Mouse (Mus musculus): ENCODE data around the gene Npr2. TPM values are rescaled to one million over a fixed set of nuclear protein-coding genes. Genes with fewer than 3 reads are reported as not detected.

Npr2 gene
- polyA plus RNA-seq, 1 experiment: 65.6 TPM

DNA sequence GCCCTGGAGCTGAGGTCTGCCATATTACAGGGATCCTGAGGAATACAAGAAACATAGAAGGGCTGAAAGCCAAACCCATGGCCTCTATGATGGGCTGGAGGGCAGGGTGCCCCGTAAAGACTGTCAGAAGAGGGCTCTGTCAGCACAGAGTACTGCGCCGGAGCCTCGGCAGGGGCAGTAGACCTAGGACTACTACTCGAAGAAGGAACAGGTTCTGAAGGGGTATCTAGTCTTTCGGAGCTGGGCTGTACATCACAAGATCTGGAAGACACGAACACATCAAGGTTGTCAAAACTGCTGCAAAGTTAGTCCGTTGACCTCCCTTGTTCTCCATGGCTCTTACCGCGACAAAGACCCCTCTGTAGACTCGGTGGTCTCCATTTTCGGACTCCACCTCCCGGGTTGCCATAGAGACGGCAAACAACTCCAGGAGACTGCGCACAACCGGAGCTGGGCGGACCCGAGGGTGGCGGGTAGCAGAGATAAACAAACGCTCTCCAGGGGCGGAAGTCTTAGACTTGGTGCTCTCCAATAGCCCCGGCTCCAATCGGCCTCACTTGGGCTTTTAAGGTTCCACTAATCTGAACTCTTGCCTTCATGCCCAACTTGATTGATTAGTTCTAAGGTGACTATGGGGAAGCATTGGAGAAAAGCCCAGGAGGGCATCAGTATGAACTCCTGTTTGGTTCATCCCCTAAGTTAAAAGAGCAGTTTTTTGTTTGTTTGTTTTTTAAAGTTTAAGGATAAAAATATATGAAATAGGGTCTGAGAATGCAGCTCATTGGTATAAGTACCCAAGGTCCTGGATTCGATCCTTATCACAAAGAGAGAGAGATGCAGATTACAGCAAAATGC lies 21.7 kb downstream of the Npr2 start, which contains the start of gene Spag8:
Gene Spag8 (minus strand): TSS at position 434 of the 855 bp plus-strand sequence.
- TF ChIP-seq CTCF (IDR thresholded peaks at IDR 0.05; ENCODE audit: borderline replicate concordance, extremely low read depth, insufficient read depth, insufficient read length) (0 out of 2 replicates have a peak, but pooled peaks have one; percentile 4), POLR2A (IDR thresholded peaks at IDR 0.05; ENCODE audit: borderline replicate concordance, extremely low read depth, insufficient read depth, insufficient read length, poor library complexity, severe bottlenecking) (no peak)
- peak; percentile 71 for DNase-seq (ENCODE audit: low read depth)

GRCm38 (mm10) chr4:43655656-43656338 lies 24.1 kb downstream of the Npr2 start:
- DNase-seq (ENCODE audit: low read depth): no peak
- no peak for TF ChIP-seq POLR2A (IDR thresholded peaks at IDR 0.05; ENCODE audit: borderline replicate concordance, extremely low read depth, insufficient read depth, insufficient read length, poor library complexity, severe bottlenecking)
- TF ChIP-seq CTCF (IDR thresholded peaks at IDR 0.05; ENCODE audit: borderline replicate concordance, extremely low read depth, insufficient read depth, insufficient read length): no peak

- peak; percentile 99 for DNase-seq (ENCODE audit: low read depth)
- TF ChIP-seq CTCF (IDR thresholded peaks at IDR 0.05; ENCODE audit: borderline replicate concordance, extremely low read depth, insufficient read depth, insufficient read length) (0 out of 2 replicates have a peak, but pooled peaks have one; percentile 4), POLR2A (IDR thresholded peaks at IDR 0.05; ENCODE audit: borderline replicate concordance, extremely low read depth, insufficient read depth, insufficient read length, poor library complexity, severe bottlenecking) (peak; percentile 90)
Observed at GRCm38 (mm10) chr4:43656339-43657109, 24.8 kb downstream of the Npr2 start, which contains the start of gene Hint2. Hint2 (minus strand) TSS chr4:43656466.

GRCm38 (mm10) chr4:43657146-43657545 lies 25.4 kb downstream of the Npr2 start:
- TF ChIP-seq CTCF (IDR thresholded peaks at IDR 0.05; ENCODE audit: borderline replicate concordance, extremely low read depth, insufficient read depth, insufficient read length): no peak
- TF ChIP-seq POLR2A (IDR thresholded peaks at IDR 0.05; ENCODE audit: borderline replicate concordance, extremely low read depth, insufficient read depth, insufficient read length, poor library complexity, severe bottlenecking): no peak
- DNase-seq (ENCODE audit: low read depth): peak; percentile 39

DNA sequence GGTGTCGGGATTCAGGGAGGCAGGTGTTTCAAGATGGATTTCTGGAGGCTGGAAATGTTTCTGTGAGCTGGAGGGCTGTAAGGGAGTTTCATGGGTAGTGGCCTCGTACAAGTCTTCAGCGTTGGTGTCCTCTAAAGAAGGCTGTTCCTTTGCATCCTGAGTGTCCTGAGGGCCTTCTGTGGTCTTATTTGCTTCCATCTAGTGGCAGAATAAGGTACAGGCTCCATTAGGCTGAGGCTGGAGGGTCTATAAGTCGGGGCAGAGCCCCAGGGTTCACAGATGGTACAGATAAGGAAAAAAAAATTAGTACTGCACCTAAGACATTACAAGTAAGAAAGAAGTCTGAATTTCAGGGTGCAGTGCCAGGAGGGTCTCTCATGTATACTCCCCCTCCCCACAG lies 34.7 kb downstream of the Npr2 start:
- TF ChIP-seq CTCF (IDR thresholded peaks at IDR 0.05; ENCODE audit: borderline replicate concordance, extremely low read depth, insufficient read depth, insufficient read length): peak; percentile 54; the same call in 1 of the 2 replicates
- TF ChIP-seq POLR2A (IDR thresholded peaks at IDR 0.05; ENCODE audit: borderline replicate concordance, extremely low read depth, insufficient read depth, insufficient read length, poor library complexity, severe bottlenecking): no peak
- peak; percentile 41 for DNase-seq (ENCODE audit: low read depth)

DNA sequence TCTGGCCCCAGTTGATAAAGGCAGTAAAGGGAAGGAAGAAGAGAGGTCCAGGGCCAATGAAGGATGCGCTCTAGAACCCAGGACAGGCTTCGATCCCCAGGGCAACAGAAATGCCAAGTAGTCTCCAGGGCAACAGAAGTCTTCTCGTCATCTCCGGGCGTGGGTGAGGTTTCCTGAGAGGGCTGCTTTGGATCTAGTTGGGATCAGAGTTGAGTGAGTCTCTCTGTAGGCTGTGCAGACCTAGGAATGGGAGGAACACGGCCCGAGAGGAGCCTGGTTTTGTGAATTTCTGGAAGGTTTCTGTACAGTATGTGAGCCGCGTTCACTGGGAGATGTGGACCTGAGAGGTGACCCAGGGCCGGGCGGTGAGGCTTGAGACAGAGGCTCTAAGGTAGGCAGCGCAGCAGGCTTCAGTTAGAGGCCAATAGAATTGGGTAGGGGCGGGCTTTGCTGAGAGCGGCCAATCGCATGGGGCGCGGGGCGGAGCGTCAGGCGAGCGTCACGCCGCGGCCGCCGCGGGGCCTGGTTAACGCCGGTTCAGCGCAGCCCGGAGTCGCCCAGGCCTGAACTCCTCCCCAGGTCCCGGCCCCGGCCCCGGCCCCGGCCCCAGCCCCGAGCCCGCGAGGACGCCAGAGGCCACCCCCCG lies 37.2 kb downstream of the Npr2 start, which contains the start of the genes Tmem8b and Fam221b:
Gene Tmem8b (plus strand): TSS at position 190 of the 646 bp plus-strand sequence.
Gene Fam221b (minus strand): TSS at position 364 of the 646 bp plus-strand sequence.
- peak; percentile 94 for DNase-seq (ENCODE audit: low read depth)
- peak; percentile 86 for TF ChIP-seq POLR2A (IDR thresholded peaks at IDR 0.05; ENCODE audit: borderline replicate concordance, extremely low read depth, insufficient read depth, insufficient read length, poor library complexity, severe bottlenecking)
- TF ChIP-seq CTCF (IDR thresholded peaks at IDR 0.05; ENCODE audit: borderline replicate concordance, extremely low read depth, insufficient read depth, insufficient read length): no peak

DNA sequence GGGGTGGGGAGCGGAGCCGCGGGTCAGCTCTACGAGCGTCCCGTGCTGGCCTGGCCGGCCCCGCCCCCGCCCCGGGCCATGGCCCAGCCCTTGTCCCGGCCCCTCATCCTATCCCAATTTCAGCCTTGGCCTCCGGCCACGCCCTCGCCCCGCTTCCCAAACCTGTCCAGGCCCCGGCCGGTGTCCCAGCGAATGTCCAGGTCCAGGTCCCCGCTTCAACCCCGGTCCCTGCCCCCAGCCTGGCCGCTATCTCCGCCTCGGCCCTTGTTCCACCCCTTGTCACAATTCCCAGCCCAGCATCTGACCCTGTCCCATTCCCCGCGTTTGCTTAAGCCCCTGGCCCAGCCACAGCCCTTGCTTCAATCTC lies 37.7 kb downstream of the Npr2 start:
- no peak for DNase-seq (ENCODE audit: low read depth)
- TF ChIP-seq CTCF (IDR thresholded peaks at IDR 0.05; ENCODE audit: borderline replicate concordance, extremely low read depth, insufficient read depth, insufficient read length) (no peak), POLR2A (IDR thresholded peaks at IDR 0.05; ENCODE audit: borderline replicate concordance, extremely low read depth, insufficient read depth, insufficient read length, poor library complexity, severe bottlenecking) (no peak)

- TF ChIP-seq CTCF (IDR thresholded peaks at IDR 0.05; ENCODE audit: borderline replicate concordance, extremely low read depth, insufficient read depth, insufficient read length): peak; percentile 83
- no peak for TF ChIP-seq POLR2A (IDR thresholded peaks at IDR 0.05; ENCODE audit: borderline replicate concordance, extremely low read depth, insufficient read depth, insufficient read length, poor library complexity, severe bottlenecking)
- DNase-seq (ENCODE audit: low read depth): peak; percentile 93
Observed at GRCm38 (mm10) chr4:43672070-43672469, 40.3 kb downstream of the Npr2 start.

- DNase-seq (ENCODE audit: low read depth): no peak
- TF ChIP-seq CTCF (IDR thresholded peaks at IDR 0.05; ENCODE audit: borderline replicate concordance, extremely low read depth, insufficient read depth, insufficient read length) (no peak), POLR2A (IDR thresholded peaks at IDR 0.05; ENCODE audit: borderline replicate concordance, extremely low read depth, insufficient read depth, insufficient read length, poor library complexity, severe bottlenecking) (no peak)
Observed at GRCm38 (mm10) chr4:43673703-43674102, 42.0 kb downstream of the Npr2 start.

- TF ChIP-seq CTCF (IDR thresholded peaks at IDR 0.05; ENCODE audit: borderline replicate concordance, extremely low read depth, insufficient read depth, insufficient read length) (no peak), POLR2A (IDR thresholded peaks at IDR 0.05; ENCODE audit: borderline replicate concordance, extremely low read depth, insufficient read depth, insufficient read length, poor library complexity, severe bottlenecking) (no peak)
- DNase-seq (ENCODE audit: low read depth): no peak
Observed at GRCm38 (mm10) chr4:43674974-43675373, 43.2 kb downstream of the Npr2 start.
